8 mouse cellular contexts compared by ENCODE assay signal in genomic region chr10:37137531-37138310, GRCm38 (mm10). TPM values are rescaled to one million over a fixed set of nuclear protein-coding genes. Genes with fewer than 3 reads are reported as not detected.
DNase-seq lines count a peak whose midpoint lies in the region; ATAC-seq and TF ChIP-seq lines count a peak whose summit lies in the region.

No protein-coding gene starts in this region.

- WGBS in hindbrain, embryonic 12.5 days = under 1% methylated on average over 24 of the region's 24 CpGs
- under 1% methylated on average over 24 of the region's 24 CpGs for WGBS in lung, postnatal 0 days

- H3K27me3 ChIP-seq in hindbrain, embryonic 12.5 days = no peaks in the 10 kb centered on the region
- H3K27me3 ChIP-seq in lung, postnatal 0 days (replicated peaks; ENCODE audit: insufficient read depth, low read length) = no peaks in the 10 kb centered on the region

- H3K9ac ChIP-seq in hindbrain, embryonic 12.5 days = peak overlapping the region; percentile 100
- H3K9ac ChIP-seq in lung, postnatal 0 days (replicated peaks; ENCODE audit: low read depth) = peak overlapping the region; percentile 96

- H3K4me2 ChIP-seq in hindbrain, embryonic 12.5 days (replicated peaks) = peak overlapping the region; percentile 6; the same call in 1 of the 2 replicates
- H3K4me2 ChIP-seq in lung, postnatal 0 days (replicated peaks; ENCODE audit: low read depth, low read length) = peak overlapping the region; percentile 83

- peak; percentile 17 for DNase-seq in MEL-GATA-1-ER (ENCODE audit: extremely low read depth, low read depth)
- DNase-seq in cerebellum, adult 18-20 months = peak; percentile 52 to 59
- DNase-seq in layer of hippocampus, postnatal 14 days (ENCODE audit: low spot score in 2 of 2) = peak; percentile 59 to 71
- peak; percentile 78 for DNase-seq in lung, postnatal 0 days (ENCODE audit: low spot score)
- DNase-seq in retina, postnatal 1 day = peak; percentile 75
- peak; percentile 75 for DNase-seq in thymus, postnatal 4 days

- H3K4me3 ChIP-seq in hindbrain, embryonic 12.5 days = peak overlapping the region; percentile 99
- peak overlapping the region; percentile 76 for H3K4me3 ChIP-seq in lung, postnatal 0 days (ENCODE audit: low read depth, low read length)

- peak overlapping the region; percentile 100 for H3K27ac ChIP-seq in hindbrain, embryonic 12.5 days
- peak overlapping the region; percentile 98 for H3K27ac ChIP-seq in lung, postnatal 0 days (ENCODE audit: low read length)

- H3K9me3 ChIP-seq in hindbrain, embryonic 12.5 days (replicated peaks) = no peaks in the 10 kb centered on the region
- H3K9me3 ChIP-seq in lung, postnatal 0 days (ENCODE audit: low read length) = no peaks in the 10 kb centered on the region

- peak; percentile 20; the same call in 1 of the 2 replicates for ATAC-seq in frontal cortex, adult (ENCODE audit: low TSS enrichment)
- no peak for ATAC-seq in hindbrain, embryonic 12.5 days (ENCODE audit: low FRiP score)
- ATAC-seq in lung, postnatal 0 days = no peak

- no peak for TF ChIP-seq EP300 in lung, postnatal 0 days (IDR thresholded peaks at IDR 0.05)

- no peak for TF ChIP-seq CTCF in lung, postnatal 0 days (IDR thresholded peaks at IDR 0.05)

- H3K36me3 ChIP-seq in hindbrain, embryonic 12.5 days = peaks cover 16% of the 10 kb centered on the region
- H3K36me3 ChIP-seq in lung, postnatal 0 days (ENCODE audit: insufficient read depth, low read length) = no peaks in the 10 kb centered on the region

- peaks cover 4% of the 10 kb centered on the region for H3K4me1 ChIP-seq in hindbrain, embryonic 12.5 days
- no peaks in the 10 kb centered on the region; the same call in 1 of the 2 replicates for H3K4me1 ChIP-seq in lung, postnatal 0 days (ENCODE audit: insufficient read depth, low read depth, low read length)

RNA-seq across cellular contexts. Expression of gene Marcks, which starts 1.0 kb away (rescaled TPM):
- polyA plus RNA-seq in hindbrain, embryonic 12.5 days (2016; fragmentation: Nextera tagmentation; extraction: Ambion mirVana) = 338 and 368 TPM in 2 replicates
- total RNA-seq in layer of hippocampus, postnatal 14 days (2021) = 100 to 1,000 TPM; 208 to 214 TPM
- polyA plus RNA-seq in lung, postnatal 0 days (2015; fragmentation: Nextera tagmentation; extraction: Ambion mirVana) = 106 and 110 TPM in 2 replicates

Comparison
In these comparisons a context has a peak if more than half of its experiments do, and no peak if none do; other contexts are left out.
1. DNase-seq: peak in every context shown above with its lines; median percentile 78 in lung, postnatal 0 days; 75 in retina, postnatal 1 day; 75 in thymus, postnatal 4 days; 65 in layer of hippocampus, postnatal 14 days; 56 in cerebellum, adult 18-20 months; 17 in MEL-GATA-1-ER.